Mouse (Mus musculus) liver, postnatal 0 days (tissue): ENCODE measurements at regions not wholly inside any gene's neighbourhood (a gene's known extent, or its start where the extent isn't known, plus 50 kb on each side); places are given as distances from the start of the nearest gene placed in this dataset.

Source experiments
- ATAC-seq: fragments of 200-750 bp; cut with Nextera tagmentation; 2 replicates; pipeline ENCODE4 v1.8.0; 2017; ENCODE audit warnings: mild to moderate bottlenecking, moderate library complexity
- DNase-seq: peaks from one replicate; pipeline ENCODE4 v3.0.0-alpha.2; 2016
- H3K27ac ChIP-seq: fragments of 300-500 bp; sonication (generic); 2 replicates; pipeline ENCODE4 v1.5.1; 2014; ENCODE audit warnings: antibody characterized with exemption, moderate library complexity, mild to moderate bottlenecking, low read depth
- H3K27me3 ChIP-seq: fragments of 300-500 bp; sonication (generic); 2 replicates; pipeline ENCODE4 v1.6.1; 2014; ENCODE audit warnings: low read length, control low read depth, mixed read lengths; ENCODE audit not compliant: insufficient read depth
- H3K36me3 ChIP-seq: fragments of 300-500 bp; sonication (generic); replicated peaks from 2 replicates; pipeline ENCODE4 v1.6.1; 2014; ENCODE audit warnings: mild to moderate bottlenecking, control low read depth, low read length, moderate library complexity, mixed read lengths; ENCODE audit not compliant: insufficient read depth
- H3K4me1 ChIP-seq: fragments of 300-500 bp; sonication (generic); 2 replicates; pipeline ENCODE4 v1.6.1; 2014; ENCODE audit warnings: antibody characterized with exemption, mild to moderate bottlenecking, control low read depth; ENCODE audit not compliant: insufficient read depth
- H3K4me2 ChIP-seq: fragments of 300-500 bp; sonication (generic); 2 replicates; pipeline ENCODE4 v1.6.1; 2014; ENCODE audit warnings: low read depth, mild to moderate bottlenecking, low read length, moderate library complexity, mixed read lengths
- H3K4me3 ChIP-seq: fragments of 300-500 bp; sonication (generic); 2 replicates; pipeline ENCODE4 v1.5.1; 2014; ENCODE audit warnings: low read depth, low read length
- H3K9ac ChIP-seq: fragments of 300-500 bp; sonication (generic); replicated peaks from 2 replicates; pipeline ENCODE4 v1.6.1; 2014; ENCODE audit warnings: mild to moderate bottlenecking, moderate library complexity
- H3K9me3 ChIP-seq: fragments of 300-500 bp; sonication (generic); 2 replicates; pipeline ENCODE4 v1.6.1; 2016; ENCODE audit warnings: mild to moderate bottlenecking, control low read depth, low read length, mixed read lengths
- CTCF ChIP-seq: sonication (generic); IDR thresholded peaks from 2 replicates; pipeline ENCODE4 v1.5.1; 2016; ENCODE audit warnings: antibody characterized with exemption, low read depth
- EP300 ChIP-seq: IDR thresholded peaks from 2 replicates; pipeline ENCODE4 v1.6.1; 2016; ENCODE audit warnings: antibody characterized with exemption, low read depth, mild to moderate bottlenecking
- WGBS: fragments of 180-500 bp; shearing (Covaris S2); extraction: QIAGEN DNeasy Blood & Tissue Kit; methylation state at CpG from one replicate; pipeline ENCODE4 v1.1.7; 2014; ENCODE audit not compliant: insufficient replicate concordance; 5-methylcytosine and 5-hydroxymethylcytosine counted together

GRCm38 (mm10) chr2:160020876-160021275 lies 313.1 kb downstream of the Gm826 start:
- no peaks in the 10 kb centered on the region for H3K27me3 ChIP-seq
- no peak overlapping the region for H3K27ac ChIP-seq
- H3K4me2 ChIP-seq: no peak overlapping the region
- H3K4me1 ChIP-seq: no peaks in the 10 kb centered on the region
- H3K9ac ChIP-seq: no peak overlapping the region
- no peaks in the 10 kb centered on the region for H3K9me3 ChIP-seq
- H3K4me3 ChIP-seq: no peak overlapping the region
- no peaks in the 10 kb centered on the region for H3K36me3 ChIP-seq
- no peak for DNase-seq
- TF ChIP-seq EP300 (no peak), CTCF (no peak)
- WGBS: 86% methylated on average over 2 of the region's 2 CpGs
- no peak for ATAC-seq

DNA sequence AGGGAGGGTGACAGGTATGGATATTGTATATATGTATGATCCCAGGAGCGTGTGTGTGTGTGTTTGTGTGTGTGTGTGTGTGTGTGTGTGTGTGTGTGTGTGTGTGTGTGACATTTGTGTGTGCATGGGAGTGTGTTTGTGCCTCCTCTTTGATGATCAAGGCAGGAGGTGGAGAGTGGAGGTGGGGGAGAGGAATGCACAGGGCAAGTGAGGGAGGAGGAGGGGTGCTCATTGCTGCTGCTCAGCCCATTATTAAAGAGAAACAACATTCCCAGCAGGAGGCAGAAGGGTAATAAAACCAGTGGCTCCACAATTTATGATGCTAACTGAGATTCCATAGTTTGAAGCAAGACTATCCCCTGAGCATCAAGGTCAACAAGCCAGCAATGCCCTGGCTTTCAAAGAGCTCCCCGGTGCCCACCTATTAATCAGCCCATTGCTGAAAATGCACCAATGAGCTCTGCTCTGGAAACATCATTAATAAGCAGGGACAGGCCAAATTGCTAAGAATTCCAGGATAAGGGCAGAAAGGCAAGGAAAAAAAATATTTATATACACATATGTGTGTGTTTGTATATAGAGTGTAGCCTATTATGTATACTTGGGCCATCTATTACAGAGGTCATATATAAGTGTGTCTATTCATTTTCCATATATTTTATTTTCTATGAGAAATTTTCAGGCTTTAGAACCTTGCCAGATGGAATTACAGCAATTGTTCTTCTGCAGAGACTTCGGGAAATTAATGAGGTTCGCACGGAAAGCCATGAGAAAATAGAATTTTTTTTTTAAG lies 316.7 kb downstream of the Gm826 start:
- no peak overlapping the region for H3K4me3 ChIP-seq
- no peak for TF ChIP-seq EP300
- no peak for TF ChIP-seq CTCF
- H3K27me3 ChIP-seq: no peaks in the 10 kb centered on the region
- H3K9ac ChIP-seq: no peak overlapping the region
- H3K9me3 ChIP-seq: no peaks in the 10 kb centered on the region
- H3K4me2 ChIP-seq: no peak overlapping the region
- no peak for ATAC-seq
- no peak for DNase-seq
- no peaks in the 10 kb centered on the region for H3K4me1 ChIP-seq
- no peaks in the 10 kb centered on the region for H3K36me3 ChIP-seq
- H3K27ac ChIP-seq: no peak overlapping the region
- 79% methylated on average over 5 of the region's 5 CpGs for WGBS

DNA sequence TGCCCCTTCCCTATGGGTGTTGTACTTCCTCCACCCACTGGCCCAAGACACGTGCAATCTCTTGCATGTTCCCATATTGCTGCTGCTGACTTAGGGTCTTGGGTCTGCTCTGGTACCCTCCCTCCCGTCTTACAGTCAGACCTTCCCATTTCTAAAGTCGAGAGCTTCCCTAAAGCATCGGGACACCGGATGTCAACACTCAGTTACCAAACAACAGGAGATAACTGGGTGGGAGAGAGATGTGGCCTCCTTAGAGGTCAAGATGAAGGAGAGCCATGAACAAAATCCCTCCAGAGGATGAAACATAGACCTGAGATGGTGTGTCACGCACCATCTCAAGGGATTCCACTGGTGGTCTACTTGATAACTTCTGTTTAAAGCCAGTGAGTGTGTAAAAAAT lies 322.5 kb downstream of the Gm826 start:
- Histone ChIP-seq H3K4me1 (no peaks in the 10 kb centered on the region), H3K27ac (no peak overlapping the region), H3K9ac (no peak overlapping the region), H3K36me3 (no peaks in the 10 kb centered on the region), H3K9me3 (no peaks in the 10 kb centered on the region), H3K4me2 (no peak overlapping the region), H3K27me3 (no peaks in the 10 kb centered on the region), H3K4me3 (no peak overlapping the region)
- ATAC-seq (no peak), DNase-seq (no peak)
- TF ChIP-seq CTCF (no peak), EP300 (no peak)
- WGBS: 69% methylated on average over 6 of the region's 6 CpGs

GRCm38 (mm10) chr2:160002695-160003094 lies 331.3 kb downstream of the Gm826 start:
- 58% methylated on average over 3 of the region's 3 CpGs for WGBS
- DNase-seq: no peak

GRCm38 (mm10) chr2:160000449-160000848 lies 333.5 kb downstream of the Gm826 start:
- Histone ChIP-seq H3K27me3 (no peaks in the 10 kb centered on the region), H3K9ac (no peak overlapping the region), H3K4me1 (no peaks in the 10 kb centered on the region), H3K4me3 (no peak overlapping the region), H3K9me3 (no peaks in the 10 kb centered on the region), H3K36me3 (no peaks in the 10 kb centered on the region), H3K4me2 (no peak overlapping the region), H3K27ac (no peak overlapping the region)
- WGBS: 52% methylated on average over 4 of the region's 4 CpGs
- ATAC-seq (no peak), DNase-seq (no peak)
- TF ChIP-seq EP300 (no peak), CTCF (peak; percentile 55)

More at GRCm38 (mm10) chr2:160002695-160003094, 331.3 kb downstream of the Gm826 start:
- ATAC-seq: no peak
- H3K9me3 ChIP-seq: no peaks in the 10 kb centered on the region
- H3K9ac ChIP-seq: no peak overlapping the region
- H3K27me3 ChIP-seq: no peaks in the 10 kb centered on the region
- no peak overlapping the region for H3K4me3 ChIP-seq
- no peaks in the 10 kb centered on the region for H3K36me3 ChIP-seq
- no peaks in the 10 kb centered on the region for H3K4me1 ChIP-seq
- H3K27ac ChIP-seq: no peak overlapping the region
- no peak overlapping the region for H3K4me2 ChIP-seq
- TF ChIP-seq EP300: no peak
- no peak for TF ChIP-seq CTCF

GRCm38 (mm10) chr2:159997395-159997794 lies 336.6 kb downstream of the Gm826 start:
- Histone ChIP-seq H3K9me3 (no peaks in the 10 kb centered on the region), H3K4me3 (no peak overlapping the region), H3K4me1 (no peaks in the 10 kb centered on the region), H3K4me2 (no peak overlapping the region), H3K27me3 (no peaks in the 10 kb centered on the region), H3K36me3 (no peaks in the 10 kb centered on the region), H3K9ac (no peak overlapping the region), H3K27ac (no peak overlapping the region)
- ATAC-seq (no peak), DNase-seq (no peak)
- TF ChIP-seq CTCF (no peak), EP300 (no peak)
- 61% methylated on average over 9 of the region's 9 CpGs for WGBS

DNA sequence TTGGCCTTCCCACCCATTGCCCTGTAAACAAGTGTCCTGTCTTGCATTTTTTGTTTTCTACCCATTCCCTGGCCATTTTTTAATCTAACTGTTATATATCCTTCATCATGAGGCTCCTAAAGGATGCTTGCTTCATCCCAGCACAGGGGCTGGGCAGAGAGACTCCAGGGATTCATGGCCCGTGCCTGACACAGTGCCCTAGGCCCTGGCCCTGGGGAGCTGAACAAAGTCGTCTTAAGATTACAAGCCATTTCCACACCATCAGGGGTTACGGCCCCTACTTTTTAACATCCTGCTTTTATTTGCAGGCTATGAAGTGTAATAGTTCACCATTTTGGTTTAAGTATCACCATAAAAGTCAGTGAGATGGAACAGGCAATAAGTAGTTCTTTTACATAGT lies 339.5 kb downstream of the Gm826 start:
- Histone ChIP-seq H3K4me3 (no peak overlapping the region), H3K9ac (no peak overlapping the region), H3K4me1 (no peaks in the 10 kb centered on the region), H3K4me2 (no peak overlapping the region), H3K36me3 (no peaks in the 10 kb centered on the region), H3K9me3 (no peaks in the 10 kb centered on the region), H3K27ac (no peak overlapping the region), H3K27me3 (no peaks in the 10 kb centered on the region)
- no peak for DNase-seq
- TF ChIP-seq CTCF: no peak
- no peak for TF ChIP-seq EP300
- no peak for ATAC-seq
- WGBS: 76% methylated on average over 3 of the region's 3 CpGs
